Mouse (Mus musculus) monocyte, adult 2 months (primary cell): ENCODE data around the gene Ckap5.

Experiments used
- DNase-seq, 2 experiments: peaks; one replicate each; pipeline ENCODE4 v3.0.0; 2022; ENCODE audit warnings: low spot score in 2 of 2, low read depth in 1 of 2

Ckap5 gene

GRCm38 (mm10) chr2:91651458-91652258 is 125.1 kb downstream of the Ckap5 start:
- DNase-seq = no peak

- no peak for DNase-seq
Observed at GRCm38 (mm10) chr2:91652863-91653262, 126.3 kb downstream of the Ckap5 start.

- no peak for DNase-seq
Observed at GRCm38 (mm10) chr2:91655388-91655787, 128.8 kb downstream of the Ckap5 start.

GRCm38 (mm10) chr2:91655827-91656226 is 129.3 kb downstream of the Ckap5 start:
- no peak for DNase-seq

- no peak for DNase-seq
Observed at GRCm38 (mm10) chr2:91656774-91657173, 130.2 kb downstream of the Ckap5 start.

- no peak for DNase-seq
Observed at GRCm38 (mm10) chr2:91659657-91660056, 133.1 kb downstream of the Ckap5 start.

GRCm38 (mm10) chr2:91660981-91661380 is 134.4 kb downstream of the Ckap5 start:
- DNase-seq = no peak

GRCm38 (mm10) chr2:91664780-91665179 is 138.2 kb downstream of the Ckap5 start:
- DNase-seq = no peak

- no peak for DNase-seq
Observed at GRCm38 (mm10) chr2:91666386-91666910, 139.9 kb downstream of the Ckap5 start.

GRCm38 (mm10) chr2:91667747-91668146 is 141.2 kb downstream of the Ckap5 start:
- DNase-seq = no peak

GRCm38 (mm10) chr2:91669326-91669725 is 142.8 kb downstream of the Ckap5 start:
- DNase-seq = no peak

GRCm38 (mm10) chr2:91670038-91670437 is 143.5 kb downstream of the Ckap5 start:
- DNase-seq = no peak
